Mouse (Mus musculus) spleen, adult 2 months (tissue): ENCODE measurements at regions not wholly inside any gene's neighbourhood (a gene's known extent, or its start where the extent isn't known, plus 50 kb on each side); places are given as distances from the start of the nearest gene placed in this dataset.

Source experiments
- CTCF ChIP-seq: fragments of 200-500 bp; IDR thresholded peaks from 2 replicates; pipeline ENCODE4 v1.5.1; 2011; ENCODE audit warnings: mild to moderate bottlenecking, inconsistent platforms; ENCODE audit not compliant: insufficient read depth, insufficient read length, insufficient replicate concordance; ENCODE audit errors: extremely low read depth
- POLR2A ChIP-seq: fragments of 200-500 bp; IDR thresholded peaks from 2 replicates; pipeline ENCODE4 v1.6.1; 2011; ENCODE audit warnings: low read depth, low read length, inconsistent platforms

DNA sequence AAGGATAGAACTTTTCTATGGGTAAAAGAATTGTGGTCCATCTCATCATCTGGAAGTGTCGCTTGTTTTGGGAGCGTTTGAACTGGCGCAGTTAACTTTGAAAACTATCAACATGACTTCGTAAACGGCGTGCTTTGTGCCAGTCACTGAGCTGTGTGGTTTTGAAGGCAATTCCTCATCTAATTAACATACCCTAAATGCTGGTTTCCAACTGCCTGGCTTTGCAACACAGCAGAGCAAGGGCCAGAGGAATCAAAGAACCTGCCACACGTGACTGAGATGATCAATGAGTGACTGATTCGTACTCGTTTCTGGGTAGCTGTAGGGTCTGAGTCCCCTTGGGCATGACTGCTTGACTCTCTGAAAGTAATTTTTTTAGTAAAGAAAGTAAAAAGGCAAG lies 129.2 kb upstream of the Krr1 start:
- TF ChIP-seq CTCF, result no peak
- no peak for TF ChIP-seq POLR2A
